Mouse (Mus musculus): Measurements from ENCODE around the gene Wee2. TPM values are rescaled to one million over a fixed set of nuclear protein-coding genes. Genes with fewer than 3 reads are reported as not detected.
A peak's percentile ranks its signal among the peaks of the same experiment; 100 is the strongest.

The Wee2 gene
- polyA plus RNA-seq, 1 experiment from 2014 or later, result 0.21 TPM

DNA sequence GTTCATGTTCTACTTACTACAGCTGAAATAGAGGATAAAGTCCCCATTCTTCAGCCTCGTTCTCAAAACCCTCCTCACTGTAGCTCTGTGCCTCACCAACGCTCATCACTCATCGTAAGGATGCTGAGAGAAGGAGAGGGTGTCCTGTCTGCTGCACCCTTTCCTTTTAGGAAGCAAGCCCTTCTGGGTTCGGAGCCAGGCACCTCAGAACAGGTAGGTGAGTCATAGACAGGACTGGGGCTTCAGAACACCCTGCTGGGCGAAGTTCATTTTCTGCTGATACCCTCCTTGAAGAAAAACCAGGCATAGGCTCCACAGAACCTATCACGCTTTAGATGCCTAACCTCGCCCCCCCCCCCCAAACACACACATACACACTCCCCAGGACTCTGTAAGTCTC, 11.4 kb upstream of the Wee2 start:
- H3K9ac ChIP-seq, result no peak overlapping the region
- WGBS, result 90% methylated on average over 7 of the region's 7 CpGs
- peaks cover 9% of the 10 kb centered on the region for H3K4me1 ChIP-seq
- no peak overlapping the region for H3K4me3 ChIP-seq
- no peaks in the 10 kb centered on the region for H3K36me3 ChIP-seq (replicated peaks)
- no peak for ATAC-seq (replicated peaks)
- H3K9me3 ChIP-seq, result no peaks in the 10 kb centered on the region
- H3K4me2 ChIP-seq, result no peak overlapping the region
- no peak overlapping the region for H3K27ac ChIP-seq
- no peaks in the 10 kb centered on the region for H3K27me3 ChIP-seq (replicated peaks)

DNA sequence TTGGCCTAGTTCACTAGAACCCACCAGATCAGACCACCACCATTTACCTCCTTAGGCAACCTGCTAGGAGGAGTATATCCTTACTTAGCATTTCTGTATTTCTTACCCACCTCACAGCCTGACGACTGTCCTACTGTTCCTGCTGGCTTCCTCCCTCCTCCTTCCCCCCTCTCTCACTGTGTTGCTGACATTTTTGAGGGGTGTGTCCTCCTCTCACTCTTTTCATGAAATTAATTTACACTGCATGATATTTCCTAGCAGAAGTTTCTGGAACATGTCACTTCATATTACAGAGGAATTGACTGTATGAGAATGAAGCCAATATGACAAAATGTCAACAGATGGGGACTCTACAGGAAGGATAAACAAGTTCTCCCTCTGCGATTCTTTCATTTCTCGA, 10.2 kb upstream of the Wee2 start:
- 68% methylated on average over 3 of the region's 3 CpGs for WGBS
- Histone ChIP-seq H3K9ac (no peak overlapping the region), H3K4me1 (peaks cover 16% of the 10 kb centered on the region), H3K36me3 (replicated peaks) (no peaks in the 10 kb centered on the region), H3K27ac (no peak overlapping the region), H3K27me3 (replicated peaks) (no peaks in the 10 kb centered on the region), H3K4me2 (no peak overlapping the region), H3K4me3 (no peak overlapping the region), H3K9me3 (no peaks in the 10 kb centered on the region)
- no peak for ATAC-seq (replicated peaks)

DNA sequence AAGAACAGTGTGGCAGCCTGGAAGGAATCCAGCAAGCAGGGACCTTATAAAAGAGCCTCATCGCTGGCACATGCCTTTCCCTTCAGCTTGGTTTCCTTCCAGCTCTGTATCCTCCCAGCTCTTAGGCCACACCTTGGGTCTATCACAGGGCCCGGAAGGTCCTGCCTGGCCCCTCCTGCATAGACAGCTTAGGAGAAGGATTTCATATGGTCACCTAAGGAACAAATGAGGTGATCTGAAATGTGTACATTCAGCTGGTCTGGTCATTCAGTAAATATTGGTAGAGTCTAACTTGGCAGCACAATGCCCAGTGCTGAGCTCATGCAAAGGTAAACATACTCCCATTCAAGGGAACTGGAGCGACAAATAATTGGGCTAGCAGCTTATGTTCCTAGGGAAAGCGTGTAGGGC, 9.4 kb upstream of the Wee2 start:
- H3K4me2 ChIP-seq, result no peak overlapping the region
- H3K4me1 ChIP-seq, result peaks cover 23% of the 10 kb centered on the region
- ATAC-seq (replicated peaks), result no peak
- H3K4me3 ChIP-seq, result no peak overlapping the region
- no peaks in the 10 kb centered on the region for H3K36me3 ChIP-seq (replicated peaks)
- no peak overlapping the region for H3K9ac ChIP-seq
- 61% methylated on average over 4 of the region's 4 CpGs for WGBS
- H3K27me3 ChIP-seq (replicated peaks), result no peaks in the 10 kb centered on the region
- H3K9me3 ChIP-seq, result no peaks in the 10 kb centered on the region
- no peak overlapping the region for H3K27ac ChIP-seq

DNA sequence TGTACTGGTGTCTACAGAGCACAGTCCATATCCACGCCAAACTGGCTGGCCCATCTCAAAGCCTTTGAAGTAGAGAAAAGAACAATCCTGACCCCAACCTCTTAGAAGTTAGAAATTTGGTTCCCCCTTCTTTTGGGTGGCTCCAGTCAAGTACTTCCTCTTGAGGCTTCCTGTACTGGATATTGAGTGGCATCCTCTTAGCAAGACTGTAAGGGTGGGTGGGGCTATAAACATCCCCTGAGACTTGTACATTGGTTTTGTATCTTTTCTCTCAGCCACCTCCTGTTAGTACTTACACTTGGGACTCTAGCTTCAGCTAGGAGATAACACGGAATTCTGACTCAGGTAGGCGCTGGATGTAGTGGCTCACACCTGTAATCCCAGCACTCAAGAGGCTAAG, 8.6 kb upstream of the Wee2 start:
- Histone ChIP-seq H3K27ac (no peak overlapping the region), H3K4me3 (no peak overlapping the region), H3K9ac (no peak overlapping the region), H3K27me3 (replicated peaks) (no peaks in the 10 kb centered on the region), H3K9me3 (no peaks in the 10 kb centered on the region), H3K4me2 (no peak overlapping the region), H3K36me3 (replicated peaks) (no peaks in the 10 kb centered on the region), H3K4me1 (peaks cover 28% of the 10 kb centered on the region)
- WGBS, result 94% methylated on average over 3 of the region's 3 CpGs
- ATAC-seq (replicated peaks), result no peak

DNA sequence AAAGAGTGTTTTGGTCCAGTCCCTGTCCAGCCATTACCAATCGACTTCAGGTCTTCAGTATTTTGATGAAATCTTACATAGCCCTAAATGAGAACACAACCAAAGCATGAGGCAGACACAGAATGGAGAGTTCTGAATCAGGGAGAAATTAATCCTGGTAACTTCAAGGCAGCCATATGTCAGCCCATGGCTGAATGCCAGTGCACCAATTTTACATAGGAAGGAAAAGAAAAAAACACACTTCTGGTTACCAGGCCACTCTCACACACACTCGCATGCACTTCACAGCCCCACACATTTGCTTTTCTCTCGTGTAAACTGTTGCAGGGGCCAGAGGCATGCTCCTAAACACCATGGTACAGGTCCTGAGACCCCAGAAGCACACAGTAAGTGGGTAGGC, 8.0 kb upstream of the Wee2 start:
- no peak overlapping the region for H3K27ac ChIP-seq
- ATAC-seq (replicated peaks), result no peak
- no peaks in the 10 kb centered on the region for H3K36me3 ChIP-seq (replicated peaks)
- H3K4me3 ChIP-seq, result no peak overlapping the region
- H3K4me2 ChIP-seq, result no peak overlapping the region
- no peaks in the 10 kb centered on the region for H3K9me3 ChIP-seq
- H3K4me1 ChIP-seq, result peaks cover 28% of the 10 kb centered on the region
- 78% methylated on average over 3 of the region's 3 CpGs for WGBS
- H3K9ac ChIP-seq, result no peak overlapping the region
- H3K27me3 ChIP-seq (replicated peaks), result no peaks in the 10 kb centered on the region

DNA sequence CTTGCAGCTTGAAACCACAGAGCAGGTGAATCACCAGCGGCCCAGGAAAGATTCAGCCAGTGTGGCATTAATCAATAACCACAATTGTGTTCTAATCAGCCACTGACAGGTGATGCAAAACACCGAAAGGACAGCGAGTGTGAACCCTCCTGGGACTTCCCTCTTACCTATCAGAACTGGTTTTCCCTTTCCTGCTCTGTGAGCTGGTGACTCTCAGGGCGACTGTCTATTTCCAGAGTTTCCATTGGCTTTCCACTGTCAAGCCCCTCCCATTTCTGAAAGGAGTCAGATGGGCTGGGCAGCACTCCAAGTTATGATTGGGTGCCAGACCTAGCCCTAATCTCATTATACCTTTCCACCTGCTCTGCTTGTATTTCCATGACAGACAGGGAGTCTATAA, 7.5 kb upstream of the Wee2 start:
- 58% methylated on average over 4 of the region's 4 CpGs for WGBS
- ATAC-seq (replicated peaks), result no peak
- Histone ChIP-seq H3K4me1 (peaks cover 28% of the 10 kb centered on the region), H3K27me3 (replicated peaks) (no peaks in the 10 kb centered on the region), H3K36me3 (replicated peaks) (no peaks in the 10 kb centered on the region), H3K4me2 (no peak overlapping the region), H3K9ac (no peak overlapping the region), H3K9me3 (no peaks in the 10 kb centered on the region), H3K27ac (no peak overlapping the region), H3K4me3 (no peak overlapping the region)

DNA sequence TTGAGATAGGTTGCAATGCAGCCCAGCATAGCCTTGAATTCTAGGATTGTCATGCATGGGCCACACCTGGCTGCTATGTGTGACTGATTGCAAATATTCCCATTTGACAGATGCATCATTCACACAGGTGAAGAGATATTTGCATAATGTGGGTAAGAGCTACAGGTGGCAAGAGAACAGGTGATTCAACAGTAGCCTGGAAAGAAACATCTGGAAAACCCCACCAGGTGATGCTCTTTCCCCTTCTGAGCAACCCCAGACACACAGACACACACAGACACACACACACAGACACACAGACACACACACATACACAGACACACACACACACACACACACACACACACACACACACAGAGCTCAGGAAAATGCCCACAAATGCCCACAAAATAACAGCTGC, 7.1 kb upstream of the Wee2 start:
- H3K4me2 ChIP-seq, result no peak overlapping the region
- H3K4me1 ChIP-seq, result peaks cover 28% of the 10 kb centered on the region
- H3K9ac ChIP-seq, result no peak overlapping the region
- H3K27me3 ChIP-seq (replicated peaks), result no peaks in the 10 kb centered on the region
- H3K9me3 ChIP-seq, result no peaks in the 10 kb centered on the region
- H3K4me3 ChIP-seq, result no peak overlapping the region
- H3K36me3 ChIP-seq (replicated peaks), result no peaks in the 10 kb centered on the region
- ATAC-seq (replicated peaks), result no peak
- H3K27ac ChIP-seq, result 0 out of 2 replicates have a peak overlapping the region, but pooled peaks have one; percentile 8

DNA sequence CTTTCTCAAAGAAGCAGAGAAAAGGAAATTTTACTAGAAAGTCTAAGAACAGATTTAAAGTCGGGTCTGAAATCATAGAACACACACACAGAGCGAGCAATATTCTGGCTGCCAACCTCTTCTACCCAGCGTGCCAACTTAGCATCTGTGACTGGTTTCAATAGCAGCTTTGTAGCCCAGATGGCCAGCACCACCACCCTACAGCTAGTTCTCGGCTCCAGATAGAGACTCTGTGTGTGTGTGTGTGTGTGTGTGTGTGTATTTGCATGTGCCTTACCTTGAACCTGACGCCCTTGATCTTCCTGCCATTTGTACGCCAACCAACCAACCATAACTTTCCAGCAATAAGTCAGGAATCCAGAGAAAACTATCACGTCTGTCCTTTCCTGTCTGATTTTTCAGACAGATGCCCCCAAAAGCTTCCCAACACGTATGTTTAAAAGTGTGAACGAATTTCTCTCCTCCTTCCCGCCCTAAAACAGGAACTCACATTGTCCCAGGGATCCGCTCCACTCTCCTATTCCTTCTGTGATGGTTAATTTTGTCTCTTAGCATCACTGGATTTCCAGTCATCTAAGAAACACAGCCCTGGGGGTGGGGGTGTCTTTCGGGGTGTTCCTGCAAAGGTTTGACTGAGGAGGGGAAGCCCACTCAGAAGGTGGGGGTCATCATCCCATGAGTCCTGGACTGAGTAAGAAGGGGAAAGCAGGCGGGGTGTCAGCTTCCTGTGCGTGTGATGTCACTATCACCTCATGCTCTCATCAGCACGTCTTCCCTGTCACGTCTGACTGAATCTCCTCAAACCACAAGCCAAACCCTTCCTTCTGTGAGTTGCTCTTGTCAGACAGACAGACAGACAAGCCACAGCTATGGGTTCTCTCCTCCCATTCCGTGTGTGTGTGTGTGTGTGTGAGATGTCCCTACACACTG, 6.3 kb upstream of the Wee2 start:
- no peak overlapping the region for H3K4me2 ChIP-seq
- no peaks in the 10 kb centered on the region for H3K36me3 ChIP-seq (replicated peaks)
- no peaks in the 10 kb centered on the region for H3K27me3 ChIP-seq (replicated peaks)
- WGBS, result 83% methylated on average over 17 of the region's 17 CpGs
- no peak overlapping the region for H3K9ac ChIP-seq
- H3K27ac ChIP-seq, result 0 out of 2 replicates have a peak overlapping the region, but pooled peaks have one; percentile 8
- no peak for ATAC-seq (replicated peaks)
- peaks cover 28% of the 10 kb centered on the region for H3K4me1 ChIP-seq
- no peak overlapping the region for H3K4me3 ChIP-seq
- H3K9me3 ChIP-seq, result no peaks in the 10 kb centered on the region

DNA sequence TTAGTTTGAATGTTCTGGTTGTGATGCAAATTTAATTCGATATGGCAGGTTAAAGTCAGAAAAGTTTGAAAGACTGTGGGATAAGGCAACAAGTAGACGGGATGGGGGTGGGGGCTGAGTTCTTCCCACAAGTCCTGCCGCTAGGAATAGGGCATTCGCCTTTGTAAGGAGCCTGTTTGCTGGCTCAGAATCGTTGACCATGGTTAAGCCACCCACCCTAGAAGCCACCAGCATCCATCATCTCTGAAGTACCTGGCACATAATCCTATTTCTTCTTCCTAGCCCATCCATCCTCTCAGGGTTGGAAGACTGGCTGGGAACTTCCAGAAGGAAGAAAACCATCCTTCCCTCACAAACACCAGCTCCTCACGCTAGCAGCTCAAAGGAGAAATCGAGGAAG, 4.2 kb upstream of the Wee2 start:
- no peaks in the 10 kb centered on the region for H3K36me3 ChIP-seq (replicated peaks)
- H3K4me1 ChIP-seq, result peaks cover 28% of the 10 kb centered on the region
- peak overlapping the region; percentile 82 for H3K9ac ChIP-seq
- peak overlapping the region; percentile 89 for H3K27ac ChIP-seq
- peak overlapping the region; percentile 95 for H3K4me3 ChIP-seq
- WGBS, result 3% methylated on average over 7 of the region's 7 CpGs
- no peaks in the 10 kb centered on the region for H3K27me3 ChIP-seq (replicated peaks)
- H3K4me2 ChIP-seq, result peak overlapping the region; percentile 75
- no peaks in the 10 kb centered on the region for H3K9me3 ChIP-seq
- ATAC-seq (replicated peaks), result 0 out of 2 replicates have a peak, but pooled peaks have one; percentile 2

DNA sequence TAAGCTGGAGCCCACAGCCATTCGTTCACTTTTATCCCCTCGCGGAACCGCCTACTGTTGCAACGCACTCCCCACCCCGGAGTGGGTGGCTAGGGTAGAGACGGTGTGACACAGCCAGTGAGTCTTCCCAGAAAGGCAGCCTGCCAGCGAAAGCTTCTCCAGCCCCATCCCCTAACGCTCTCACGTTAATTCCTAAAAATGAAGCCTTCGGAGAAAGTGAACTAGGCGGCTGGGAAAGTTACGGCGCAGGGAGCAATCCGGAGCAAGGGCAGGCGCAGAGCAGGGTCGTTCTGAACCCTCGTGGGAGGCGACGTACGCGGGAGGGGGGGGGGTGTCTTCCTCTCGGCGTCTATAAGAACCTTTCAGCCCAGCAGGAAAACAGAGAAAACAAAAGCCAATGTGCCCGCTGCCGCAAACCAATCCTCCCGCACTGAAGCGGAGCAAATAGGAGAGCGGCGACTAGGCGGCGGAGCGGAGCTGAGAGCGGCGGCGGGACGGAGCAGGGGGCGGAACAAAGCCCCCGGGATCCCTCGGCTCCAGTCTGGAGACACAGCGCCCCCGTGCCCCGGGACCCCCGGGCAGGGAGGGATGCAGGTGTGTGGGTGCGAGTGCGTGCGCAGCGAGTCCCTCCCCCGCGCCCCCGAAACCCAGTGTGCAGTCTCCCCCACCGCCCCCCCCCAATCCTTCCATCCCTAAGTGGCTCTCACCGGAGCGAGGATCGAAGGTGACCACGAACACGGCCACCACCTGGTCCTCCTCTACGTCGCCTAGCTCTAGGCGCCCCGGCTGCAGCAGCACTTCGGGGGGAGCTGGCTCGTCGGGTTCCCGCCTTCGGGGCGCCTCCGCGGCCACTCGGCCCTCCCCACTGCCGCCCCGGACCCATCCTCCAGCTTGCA, 3.5 kb upstream of the Wee2 start:
- WGBS, result under 1% methylated on average over 72 of the region's 72 CpGs
- Histone ChIP-seq H3K9me3 (no peaks in the 10 kb centered on the region), H3K4me3 (peak overlapping the region; percentile 95), H3K27ac (peak overlapping the region; percentile 89), H3K36me3 (replicated peaks) (no peaks in the 10 kb centered on the region), H3K9ac (peak overlapping the region; percentile 82), H3K27me3 (replicated peaks) (no peaks in the 10 kb centered on the region), H3K4me1 (peaks cover 28% of the 10 kb centered on the region), H3K4me2 (peak overlapping the region; percentile 75)
- ATAC-seq (replicated peaks), result peak; percentile 80

DNA sequence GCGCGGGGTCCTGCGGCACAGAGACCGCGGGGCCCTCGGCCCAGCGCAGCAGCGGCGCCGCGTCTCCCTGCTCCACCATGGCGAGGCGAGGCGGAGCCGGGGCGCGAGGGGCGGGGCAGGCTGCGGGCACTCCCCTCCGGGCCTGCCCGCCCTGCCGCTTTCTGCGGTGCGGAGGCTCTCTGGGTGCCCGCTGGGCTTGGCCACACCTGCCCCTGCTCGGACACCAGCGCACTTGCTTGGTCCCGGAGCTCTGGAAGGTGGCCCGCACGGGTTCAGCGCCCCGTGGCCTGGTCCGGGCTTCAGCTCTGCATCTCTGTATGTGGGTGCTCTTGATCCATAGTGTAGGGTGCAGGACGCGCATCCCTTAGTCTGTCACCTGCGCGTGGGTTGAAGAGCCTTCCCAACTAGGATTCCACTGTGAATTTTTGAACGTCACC, 2.8 kb upstream of the Wee2 start, which contains the start of gene E330009J07Rik:
TSS of gene E330009J07Rik (minus strand) at position 89 of the 437 bp plus-strand sequence.
- H3K27me3 ChIP-seq (replicated peaks), result no peaks in the 10 kb centered on the region
- peak within 1 kb of the TSS; percentile 95 for H3K4me3 ChIP-seq
- peak within 1 kb of the TSS; percentile 75 for H3K4me2 ChIP-seq
- peaks cover 28% of the 10 kb centered on the region for H3K4me1 ChIP-seq
- H3K36me3 ChIP-seq (replicated peaks), result no peaks in the 10 kb centered on the region
- no peaks in the 10 kb centered on the region for H3K9me3 ChIP-seq
- peak within 1 kb of the TSS; percentile 82 for H3K9ac ChIP-seq
- under 1% methylated on average over 38 of the region's 38 CpGs for WGBS
- ATAC-seq (replicated peaks), result peak; percentile 90
- H3K27ac ChIP-seq, result peak within 1 kb of the TSS; percentile 89

DNA sequence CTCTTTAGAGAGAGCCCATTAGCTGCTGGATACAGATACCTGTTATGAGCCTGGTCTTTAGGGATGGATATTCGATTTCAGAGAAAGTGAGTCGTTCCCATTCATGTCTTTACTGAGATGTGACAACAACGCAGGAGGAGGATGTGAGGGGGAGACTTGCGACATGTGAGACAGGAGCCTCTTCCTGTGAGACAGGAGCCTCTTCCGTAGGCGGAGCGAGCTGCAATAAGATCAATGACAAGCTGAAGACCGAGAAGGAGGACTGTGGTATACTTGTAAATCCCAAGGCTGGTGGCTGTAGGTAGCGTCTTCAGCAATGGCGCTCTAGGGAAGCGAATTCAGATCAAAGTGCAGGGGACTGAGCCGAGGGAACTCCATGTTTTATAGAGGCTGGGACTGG, 843 bp downstream of the Wee2 start:
- peak overlapping the region; percentile 22; the same call in 1 of the 2 replicates for H3K4me2 ChIP-seq
- no peaks in the 10 kb centered on the region for H3K36me3 ChIP-seq (replicated peaks)
- no peaks in the 10 kb centered on the region for H3K27me3 ChIP-seq (replicated peaks)
- no peak overlapping the region for H3K27ac ChIP-seq
- 47% methylated on average over 12 of the region's 12 CpGs for WGBS
- H3K9ac ChIP-seq, result no peak overlapping the region
- no peak for ATAC-seq (replicated peaks)
- no peaks in the 10 kb centered on the region for H3K9me3 ChIP-seq
- no peak overlapping the region for H3K4me3 ChIP-seq
- peaks cover 3% of the 10 kb centered on the region for H3K4me1 ChIP-seq

All from midbrain, embryonic 15.5 days (tissue).